Mouse (Mus musculus) midbrain, embryonic 13.5 days (tissue): ENCODE results near the gene Tlx3. TPM values are rescaled to one million over a fixed set of nuclear protein-coding genes. Genes with fewer than 3 reads are reported as not detected.

Source experiments
- ATAC-seq: fragments of 200-750 bp; cut with Nextera tagmentation; 2 replicates; pipeline ENCODE4 v1.8.0; 2017; ENCODE audit warnings: mild to moderate bottlenecking, moderate TSS enrichment, moderate library complexity
- H3K27ac ChIP-seq: fragments of 300-500 bp; sonication (generic); 2 replicates; pipeline ENCODE4 v1.5.1; 2015; ENCODE audit warnings: inconsistent platforms, mild to moderate bottlenecking, moderate library complexity
- H3K27me3 ChIP-seq: fragments of 300-500 bp; sonication (generic); 2 replicates; pipeline ENCODE4 v1.6.1; 2015; ENCODE audit warnings: mild to moderate bottlenecking, inconsistent platforms
- H3K36me3 ChIP-seq: fragments of 300-500 bp; sonication (generic); 2 replicates; pipeline ENCODE4 v1.6.1; 2015; ENCODE audit warnings: mild to moderate bottlenecking, inconsistent platforms
- H3K4me1 ChIP-seq: fragments of 300-500 bp; sonication (generic); replicated peaks from 2 replicates; pipeline ENCODE4 v1.6.1; 2015; ENCODE audit warnings: inconsistent platforms
- H3K4me2 ChIP-seq: fragments of 300-500 bp; sonication (generic); replicated peaks from 2 replicates; pipeline ENCODE4 v1.6.1; 2015; ENCODE audit warnings: moderate library complexity, mild to moderate bottlenecking, inconsistent platforms
- H3K4me3 ChIP-seq: fragments of 300-500 bp; sonication (generic); replicated peaks from 2 replicates; pipeline ENCODE4 v1.5.1; 2015; ENCODE audit warnings: mild to moderate bottlenecking, inconsistent platforms
- H3K9ac ChIP-seq: fragments of 300-500 bp; sonication (generic); replicated peaks from 2 replicates; pipeline ENCODE4 v1.6.1; 2015; ENCODE audit warnings: mild to moderate bottlenecking, inconsistent platforms
- H3K9me3 ChIP-seq: fragments of 300-500 bp; sonication (generic); 2 replicates; pipeline ENCODE4 v1.6.1; 2016; ENCODE audit warnings: mild to moderate bottlenecking, inconsistent platforms
- WGBS: fragments of 180-500 bp; shearing (Covaris S2); methylation state at CpG from one replicate; pipeline ENCODE4 v1.1.7; 2015; 5-methylcytosine and 5-hydroxymethylcytosine counted together
- polyA plus RNA-seq: library from polyadenylated mRNA; unstranded; fragments of >200 nt; fragmentation: Nextera tagmentation; extraction: Ambion mirVana; gene quantifications from 2 replicates; pipeline ENCODE4 v1.2.1, GENCODE M21; 2015

The Tlx3 gene
- polyA plus RNA-seq, 1 experiment from 2014 or later, result 1.8 TPM

DNA sequence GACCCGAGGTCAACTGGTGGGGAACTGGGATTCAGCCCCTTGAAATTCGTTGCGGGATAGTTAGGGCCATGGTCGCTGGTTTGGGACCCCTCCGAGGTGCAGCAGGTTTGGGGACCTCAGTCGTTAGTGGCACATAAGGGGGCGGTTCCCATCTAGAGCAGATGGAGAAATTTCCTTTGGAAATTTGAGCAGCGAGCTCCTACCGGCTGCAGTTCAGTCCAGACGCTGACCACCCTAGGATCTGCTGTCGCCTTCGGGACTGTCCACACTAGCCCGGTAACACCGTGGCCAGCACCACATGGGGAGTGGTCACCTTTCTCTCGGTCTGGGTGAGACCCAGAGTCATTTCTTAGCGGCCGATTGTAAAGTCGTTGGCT, 928 bp upstream of the Tlx3 start:
- Histone ChIP-seq H3K36me3 (no peaks in the 10 kb centered on the region), H3K4me2 (peak overlapping the region; percentile 54), H3K27ac (no peak overlapping the region), H3K27me3 (peaks cover 90% of the 10 kb centered on the region), H3K9ac (no peak overlapping the region), H3K9me3 (no peaks in the 10 kb centered on the region), H3K4me1 (peaks cover 41% of the 10 kb centered on the region), H3K4me3 (peak overlapping the region; percentile 36)
- WGBS, result 2% methylated on average over 18 of the region's 18 CpGs
- ATAC-seq, result no peak

GRCm38 (mm10) chr11:33202972-33203371, 417 bp downstream of the Tlx3 start:
- ATAC-seq, result peak; percentile 15
- WGBS, result under 1% methylated on average over 40 of the region's 47 CpGs
- peak overlapping the region; percentile 36 for H3K4me3 ChIP-seq
- H3K27ac ChIP-seq, result no peak overlapping the region
- H3K36me3 ChIP-seq, result no peaks in the 10 kb centered on the region
- peaks cover 96% of the 10 kb centered on the region for H3K27me3 ChIP-seq
- peak overlapping the region; percentile 19; the same call in 1 of the 2 replicates for H3K9ac ChIP-seq
- peaks cover 3% of the 10 kb centered on the region; the same call in 1 of the 2 replicates for H3K9me3 ChIP-seq
- H3K4me2 ChIP-seq, result peak overlapping the region; percentile 54
- H3K4me1 ChIP-seq, result peaks cover 41% of the 10 kb centered on the region

DNA sequence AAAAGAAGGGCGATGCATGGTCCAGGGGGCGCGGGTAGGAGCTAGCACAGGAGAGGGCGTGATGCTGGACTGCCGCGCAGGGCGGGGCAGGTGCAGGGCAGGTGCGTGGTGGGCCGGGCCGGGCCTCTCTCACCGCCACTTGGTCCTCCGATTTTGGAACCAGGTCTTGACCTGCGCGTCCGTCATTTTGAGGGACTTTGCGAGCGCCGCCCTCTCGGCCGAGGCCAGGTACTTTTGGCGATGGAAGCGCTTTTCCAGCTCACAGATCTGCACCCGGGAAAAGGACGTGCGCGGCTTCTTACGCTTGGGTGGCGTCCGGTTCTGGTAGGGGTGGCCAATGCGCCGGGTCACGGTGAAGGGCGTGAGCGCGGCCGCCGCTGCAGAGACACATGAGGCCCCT, 1.1 kb downstream of the Tlx3 start:
- Histone ChIP-seq H3K4me2 (no peak overlapping the region), H3K27ac (no peak overlapping the region), H3K9me3 (peaks cover 10% of the 10 kb centered on the region; the same call in 1 of the 2 replicates), H3K4me3 (peak overlapping the region; percentile 36), H3K9ac (no peak overlapping the region), H3K4me1 (peaks cover 41% of the 10 kb centered on the region), H3K27me3 (peaks cover 96% of the 10 kb centered on the region), H3K36me3 (no peaks in the 10 kb centered on the region)
- no peak for ATAC-seq
- under 1% methylated on average over 37 of the region's 37 CpGs for WGBS

DNA sequence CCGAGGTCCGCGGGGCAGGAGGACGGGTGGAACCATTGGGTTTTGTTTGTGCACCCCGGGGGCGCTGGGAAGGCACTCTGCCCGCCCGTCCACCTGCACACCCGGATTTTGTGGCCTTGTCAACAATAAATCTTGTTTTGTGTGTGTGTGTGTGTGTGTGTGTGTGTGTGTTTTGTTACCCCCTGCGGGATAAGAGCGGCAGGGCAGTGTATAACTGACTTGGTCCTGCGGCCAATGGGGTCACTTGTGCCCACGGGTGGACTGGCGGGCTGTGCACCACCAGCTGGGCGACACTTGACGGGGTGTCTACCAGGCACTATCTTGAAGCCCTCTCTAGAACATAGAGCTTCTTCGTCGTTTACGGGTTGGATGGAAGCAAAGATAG, 1.8 kb downstream of the Tlx3 start:
- peaks cover 96% of the 10 kb centered on the region for H3K27me3 ChIP-seq
- peak overlapping the region; percentile 41; the same call in 1 of the 2 replicates for H3K9ac ChIP-seq
- H3K36me3 ChIP-seq, result no peaks in the 10 kb centered on the region
- no peak for ATAC-seq
- H3K27ac ChIP-seq, result no peak overlapping the region
- H3K9me3 ChIP-seq, result peaks cover 12% of the 10 kb centered on the region; the same call in 1 of the 2 replicates
- peak overlapping the region; percentile 51 for H3K4me2 ChIP-seq
- WGBS, result 1% methylated on average over 19 of the region's 19 CpGs
- peaks cover 41% of the 10 kb centered on the region for H3K4me1 ChIP-seq
- peak overlapping the region; percentile 35 for H3K4me3 ChIP-seq

- H3K36me3 ChIP-seq, result no peaks in the 10 kb centered on the region
- peak; percentile 63 for ATAC-seq
Observed at GRCm38 (mm10) chr11:33200764-33201625, 2.4 kb downstream of the Tlx3 start.

DNA sequence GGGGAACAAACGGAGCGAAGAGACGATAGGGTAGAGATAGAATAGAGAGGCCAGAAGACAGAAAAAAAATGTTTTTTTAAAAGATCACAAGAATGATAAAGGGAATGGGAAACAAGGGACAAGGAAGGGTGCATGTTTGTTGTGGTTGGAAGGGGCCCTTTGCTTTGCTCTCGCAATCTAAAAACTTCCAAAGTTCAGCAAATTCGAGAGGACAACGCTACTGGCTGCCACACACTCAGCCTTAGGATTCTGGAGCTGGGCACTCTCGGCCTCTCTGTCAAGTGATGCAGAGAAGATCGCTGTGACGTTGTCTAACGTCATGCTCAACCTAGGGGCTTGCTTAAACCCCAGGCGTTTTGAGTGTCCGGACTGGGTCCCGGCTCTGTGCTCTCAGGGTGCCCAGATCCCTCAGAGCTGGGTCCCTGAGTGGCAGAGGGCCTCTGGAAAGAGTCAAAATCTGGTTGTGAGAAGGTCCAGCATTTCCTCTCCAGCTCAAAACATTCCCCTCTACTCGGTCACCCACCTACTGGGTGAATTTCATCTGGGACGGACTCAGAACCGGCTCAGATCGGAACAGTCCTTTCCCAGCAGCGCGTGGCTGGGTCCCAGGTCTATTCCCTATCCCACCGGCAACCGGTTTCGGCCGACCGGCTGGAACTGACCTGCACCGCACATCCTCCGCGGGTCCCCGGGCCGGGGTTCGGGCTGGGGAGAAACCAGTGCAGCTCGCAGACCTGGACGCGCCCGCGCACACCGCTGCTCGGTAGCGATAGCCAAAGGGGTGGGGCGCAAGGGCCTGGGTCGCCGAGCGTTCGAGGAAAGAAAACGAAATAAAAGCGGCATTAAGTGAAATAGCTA, 3.3 kb downstream of the Tlx3 start:
- Histone ChIP-seq H3K27me3 (peaks cover 96% of the 10 kb centered on the region), H3K9ac (0 out of 2 replicates have a peak overlapping the region, but pooled peaks have one; percentile 23), H3K4me1 (peaks cover 47% of the 10 kb centered on the region), H3K4me3 (peak overlapping the region; percentile 35), H3K4me2 (peak overlapping the region; percentile 51), H3K36me3 (no peaks in the 10 kb centered on the region), H3K27ac (no peak overlapping the region), H3K9me3 (peaks cover 12% of the 10 kb centered on the region; the same call in 1 of the 2 replicates)
- no peak for ATAC-seq
- WGBS, result under 1% methylated on average over 45 of the region's 45 CpGs

More at GRCm38 (mm10) chr11:33200764-33201625, 2.4 kb downstream of the Tlx3 start:
- WGBS, result under 1% methylated on average over 76 of the region's 76 CpGs
- H3K9ac ChIP-seq, result peak overlapping the region; percentile 41; the same call in 1 of the 2 replicates
- H3K27ac ChIP-seq, result no peak overlapping the region
- peaks cover 96% of the 10 kb centered on the region for H3K27me3 ChIP-seq
- peak overlapping the region; percentile 51 for H3K4me2 ChIP-seq
- H3K4me3 ChIP-seq, result peak overlapping the region; percentile 35
- H3K9me3 ChIP-seq, result peaks cover 12% of the 10 kb centered on the region; the same call in 1 of the 2 replicates
- H3K4me1 ChIP-seq, result peaks cover 42% of the 10 kb centered on the region

- H3K36me3 ChIP-seq, result no peaks in the 10 kb centered on the region
- ATAC-seq, result no peak
- peaks cover 93% of the 10 kb centered on the region for H3K27me3 ChIP-seq
- peaks cover 45% of the 10 kb centered on the region for H3K4me1 ChIP-seq
- H3K4me3 ChIP-seq, result 0 out of 2 replicates have a peak overlapping the region, but pooled peaks have one; percentile 7
- 0 out of 2 replicates have a peak overlapping the region, but pooled peaks have one; percentile 51 for H3K4me2 ChIP-seq
- WGBS, result 2% methylated on average over 15 of the region's 15 CpGs
- peaks cover 12% of the 10 kb centered on the region; the same call in 1 of the 2 replicates for H3K9me3 ChIP-seq
- no peak overlapping the region for H3K9ac ChIP-seq
- no peak overlapping the region for H3K27ac ChIP-seq
Observed at GRCm38 (mm10) chr11:33199117-33199514, 4.3 kb downstream of the Tlx3 start.

GRCm38 (mm10) chr11:33198351-33199116, 4.9 kb downstream of the Tlx3 start:
- Histone ChIP-seq H3K4me3 (no peak overlapping the region), H3K4me1 (peaks cover 44% of the 10 kb centered on the region), H3K9ac (no peak overlapping the region), H3K27me3 (peaks cover 93% of the 10 kb centered on the region), H3K4me2 (no peak overlapping the region), H3K36me3 (no peaks in the 10 kb centered on the region), H3K27ac (no peak overlapping the region), H3K9me3 (peaks cover 12% of the 10 kb centered on the region; the same call in 1 of the 2 replicates)
- no peak for ATAC-seq
- 14% methylated on average over 22 of the region's 22 CpGs for WGBS

DNA sequence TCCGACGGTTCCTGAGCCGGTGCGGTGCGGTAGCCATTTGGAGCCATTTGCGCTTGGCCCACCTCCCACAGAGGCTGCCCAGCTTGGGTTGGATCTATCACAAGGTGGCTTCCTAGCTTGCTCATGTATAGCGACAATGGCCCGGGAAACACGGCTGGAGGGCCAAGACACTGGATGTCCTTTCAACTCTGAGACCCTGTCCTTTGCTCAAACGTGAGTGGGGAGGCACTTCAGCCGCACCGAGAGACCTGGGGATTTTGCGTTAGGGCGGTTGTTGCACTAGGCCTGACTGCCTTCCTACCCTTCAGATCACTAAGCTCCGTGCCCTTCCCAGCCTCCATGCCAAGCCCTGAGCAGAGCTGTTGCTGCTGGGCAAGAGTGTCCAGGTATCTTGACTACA, 5.7 kb downstream of the Tlx3 start:
- no peak overlapping the region for H3K9ac ChIP-seq
- WGBS, result 10% methylated on average over 15 of the region's 15 CpGs
- H3K27ac ChIP-seq, result no peak overlapping the region
- peaks cover 12% of the 10 kb centered on the region; the same call in 1 of the 2 replicates for H3K9me3 ChIP-seq
- ATAC-seq, result no peak
- peaks cover 93% of the 10 kb centered on the region for H3K27me3 ChIP-seq
- no peaks in the 10 kb centered on the region for H3K36me3 ChIP-seq
- peaks cover 38% of the 10 kb centered on the region for H3K4me1 ChIP-seq
- H3K4me3 ChIP-seq, result no peak overlapping the region
- no peak overlapping the region for H3K4me2 ChIP-seq

DNA sequence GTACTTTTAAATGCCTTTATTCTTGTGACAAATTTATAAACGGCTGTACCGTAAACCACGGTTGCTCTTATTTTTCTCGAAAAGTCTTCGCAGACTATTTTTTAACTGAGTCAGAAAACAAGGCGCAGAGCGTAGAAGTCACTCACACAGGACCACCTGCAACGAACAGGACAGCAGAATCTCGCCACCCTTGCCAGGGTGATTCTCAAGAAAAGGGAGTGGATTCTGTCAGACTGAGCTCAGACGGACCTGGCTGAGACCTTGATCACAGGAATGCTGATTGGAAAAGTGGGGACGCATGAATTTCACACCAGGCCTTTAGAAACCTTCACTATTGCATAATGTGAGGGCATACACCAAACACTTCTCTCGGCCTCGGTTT, 6.3 kb downstream of the Tlx3 start:
- H3K4me3 ChIP-seq, result no peak overlapping the region
- H3K4me1 ChIP-seq, result peaks cover 33% of the 10 kb centered on the region
- H3K9me3 ChIP-seq, result peaks cover 12% of the 10 kb centered on the region; the same call in 1 of the 2 replicates
- H3K9ac ChIP-seq, result no peak overlapping the region
- no peaks in the 10 kb centered on the region for H3K36me3 ChIP-seq
- no peak for ATAC-seq
- H3K27me3 ChIP-seq, result peaks cover 90% of the 10 kb centered on the region
- no peak overlapping the region for H3K4me2 ChIP-seq
- WGBS, result 17% methylated on average over 13 of the region's 13 CpGs
- H3K27ac ChIP-seq, result no peak overlapping the region

DNA sequence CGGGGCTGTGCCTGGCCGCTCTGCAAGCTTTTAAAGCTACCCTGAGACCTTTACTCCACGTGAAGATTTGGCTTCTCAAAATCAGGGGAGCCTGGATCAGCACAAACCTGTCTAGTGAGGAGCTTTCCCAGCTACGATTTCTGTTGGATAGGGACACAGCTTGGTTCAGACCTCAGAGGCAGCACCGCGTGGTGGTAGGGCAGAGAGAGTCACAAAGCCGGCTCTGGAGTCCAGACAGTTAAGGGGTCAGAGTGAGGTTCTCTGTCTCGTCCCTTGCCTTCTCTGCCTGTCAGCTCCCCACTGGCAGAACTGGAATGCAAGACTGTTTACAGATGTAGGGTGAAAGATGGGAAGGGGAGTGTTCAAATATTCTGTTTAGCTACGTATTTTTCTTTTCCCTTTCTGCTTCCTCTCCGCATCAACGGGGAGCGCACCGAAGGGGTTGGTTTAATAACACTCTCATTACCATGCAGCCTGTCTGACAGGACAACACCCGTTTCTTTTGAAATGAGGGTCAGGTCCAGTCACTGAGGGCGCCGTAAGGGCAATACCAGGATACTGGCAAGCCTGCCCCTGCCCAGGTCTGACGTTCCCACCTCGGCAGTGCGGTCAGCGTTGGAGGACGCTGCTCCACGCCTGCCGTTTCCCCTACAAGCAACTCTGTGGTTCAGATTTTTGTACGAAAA, 6.8 kb downstream of the Tlx3 start:
- 6% methylated on average over 24 of the region's 24 CpGs for WGBS
- Histone ChIP-seq H3K4me1 (peaks cover 31% of the 10 kb centered on the region), H3K4me3 (no peak overlapping the region), H3K9ac (no peak overlapping the region), H3K4me2 (no peak overlapping the region), H3K27ac (no peak overlapping the region), H3K36me3 (no peaks in the 10 kb centered on the region), H3K9me3 (peaks cover 12% of the 10 kb centered on the region; the same call in 1 of the 2 replicates), H3K27me3 (peaks cover 89% of the 10 kb centered on the region)
- no peak for ATAC-seq
